Mouse (Mus musculus): ENCODE data around the gene Clmn. TPM values are rescaled to one million over a fixed set of nuclear protein-coding genes. Genes with fewer than 3 reads are reported as not detected.

The Clmn gene
- total and polyA plus RNA-seq, 3 experiments = 1.0 to 3.2 (median 2.5) TPM

GRCm38 (mm10) chr12:104824244-104824906 lies 40.5 kb downstream of the Clmn start:
- TF ChIP-seq CTCF (IDR thresholded peaks at IDR 0.05) (no peak), EP300 (IDR thresholded peaks at IDR 0.05; ENCODE audit: insufficient read depth, low read depth, low read length) (no peak), POLR2A (IDR thresholded peaks at IDR 0.05; ENCODE audit: insufficient read depth, low read depth, low read length) (no peak)
- H3K9ac ChIP-seq (ENCODE audit: low read depth, low read length) = no peak overlapping the region
- no peaks in the 10 kb centered on the region for H3K79me2 ChIP-seq (replicated peaks; ENCODE audit: control insufficient read depth, insufficient read depth, low read length)
- H3K4me3 ChIP-seq = no peak overlapping the region
- DNase-seq = peak; percentile 82
- intact Hi-C loops (cut with DNase I) = no loop called here
- H3K27me3 ChIP-seq (ENCODE audit: control insufficient read depth, insufficient read depth, low read length) = no peaks in the 10 kb centered on the region
- H3K27ac ChIP-seq = peak overlapping the region; percentile 34; the same call in 1 of the 2 replicates
- peaks cover 5% of the 10 kb centered on the region for H3K4me1 ChIP-seq (ENCODE audit: control insufficient read depth, insufficient read depth, low read length)
- WGBS = 54% methylated on average over 12 of the region's 12 CpGs
- no peaks in the 10 kb centered on the region for H3K36me3 ChIP-seq (ENCODE audit: control insufficient read depth, insufficient read depth, low read length)

DNA sequence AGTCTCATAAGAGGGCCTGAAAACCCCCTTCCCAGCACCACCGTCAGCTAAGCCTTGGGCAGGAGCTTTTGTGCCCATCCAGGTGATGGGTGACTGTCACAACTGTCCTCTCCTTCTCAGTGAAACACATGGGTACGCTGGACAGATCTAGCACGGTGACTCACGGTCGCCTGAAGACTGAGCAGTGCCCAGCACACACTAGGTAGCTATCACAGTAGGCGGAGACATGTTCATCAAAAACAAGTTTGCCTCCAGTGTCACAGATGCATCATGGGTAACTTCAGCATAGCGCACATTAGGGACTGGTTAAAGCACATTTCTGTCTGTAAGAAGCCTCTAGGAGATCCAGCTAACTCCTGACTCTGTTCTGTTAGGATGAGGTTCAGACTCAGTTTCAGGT lies 41.2 kb downstream of the Clmn start:
- H3K79me2 ChIP-seq (replicated peaks; ENCODE audit: control insufficient read depth, insufficient read depth, low read length) = no peaks in the 10 kb centered on the region
- no peaks in the 10 kb centered on the region for H3K36me3 ChIP-seq (ENCODE audit: control insufficient read depth, insufficient read depth, low read length)
- WGBS = 92% methylated on average over 7 of the region's 7 CpGs
- H3K27me3 ChIP-seq (ENCODE audit: control insufficient read depth, insufficient read depth, low read length) = no peaks in the 10 kb centered on the region
- no peak overlapping the region for H3K9ac ChIP-seq (ENCODE audit: low read depth, low read length)
- H3K4me3 ChIP-seq = no peak overlapping the region
- peaks cover 5% of the 10 kb centered on the region; the same call in 1 of the 2 replicates for H3K4me1 ChIP-seq (ENCODE audit: control insufficient read depth, insufficient read depth, low read length)
- H3K27ac ChIP-seq = no peak overlapping the region
- TF ChIP-seq EP300 (IDR thresholded peaks at IDR 0.05; ENCODE audit: insufficient read depth, low read depth, low read length) = no peak
- TF ChIP-seq CTCF (IDR thresholded peaks at IDR 0.05) = no peak
- DNase-seq = no peak
- intact Hi-C loops (cut with DNase I) = no loop called here

- Histone ChIP-seq H3K79me2 (replicated peaks; ENCODE audit: control insufficient read depth, insufficient read depth, low read length) (no peaks in the 10 kb centered on the region), H3K9ac (ENCODE audit: low read depth, low read length) (no peak overlapping the region), H3K27ac (no peak overlapping the region), H3K36me3 (ENCODE audit: control insufficient read depth, insufficient read depth, low read length) (no peaks in the 10 kb centered on the region), H3K4me3 (no peak overlapping the region), H3K27me3 (ENCODE audit: control insufficient read depth, insufficient read depth, low read length) (no peaks in the 10 kb centered on the region), H3K4me1 (ENCODE audit: control insufficient read depth, insufficient read depth, low read length) (peaks cover 5% of the 10 kb centered on the region; the same call in 1 of the 2 replicates)
- no peak; the same call in 1 of the 2 replicates for TF ChIP-seq CTCF (IDR thresholded peaks at IDR 0.05)
- TF ChIP-seq EP300 (IDR thresholded peaks at IDR 0.05; ENCODE audit: insufficient read depth, low read depth, low read length) = no peak
- TF ChIP-seq POLR2A (IDR thresholded peaks at IDR 0.05; ENCODE audit: insufficient read depth, low read depth, low read length) = no peak
- no peak for DNase-seq
- intact Hi-C loops (cut with DNase I) = no loop called here
- WGBS = 84% methylated on average over 10 of the region's 10 CpGs
These were observed 41.9 kb downstream of the Clmn start for GRCm38 (mm10) chr12:104822838-104823599.

GRCm38 (mm10) chr12:104822151-104822550 lies 42.7 kb downstream of the Clmn start:
- H3K27ac ChIP-seq = no peak overlapping the region
- no peak for DNase-seq
- no peaks in the 10 kb centered on the region for H3K79me2 ChIP-seq (replicated peaks; ENCODE audit: control insufficient read depth, insufficient read depth, low read length)
- intact Hi-C loops (cut with DNase I) = no loop called here
- TF ChIP-seq CTCF (IDR thresholded peaks at IDR 0.05) (no peak), POLR2A (IDR thresholded peaks at IDR 0.05; ENCODE audit: insufficient read depth, low read depth, low read length) (no peak), EP300 (IDR thresholded peaks at IDR 0.05; ENCODE audit: insufficient read depth, low read depth, low read length) (no peak)
- H3K9ac ChIP-seq (ENCODE audit: low read depth, low read length) = no peak overlapping the region
- no peaks in the 10 kb centered on the region for H3K27me3 ChIP-seq (ENCODE audit: control insufficient read depth, insufficient read depth, low read length)
- H3K4me3 ChIP-seq = no peak overlapping the region
- no peaks in the 10 kb centered on the region for H3K36me3 ChIP-seq (ENCODE audit: control insufficient read depth, insufficient read depth, low read length)
- 84% methylated on average over 8 of the region's 8 CpGs for WGBS
- peaks cover 7% of the 10 kb centered on the region; the same call in 1 of the 2 replicates for H3K4me1 ChIP-seq (ENCODE audit: control insufficient read depth, insufficient read depth, low read length)

DNA sequence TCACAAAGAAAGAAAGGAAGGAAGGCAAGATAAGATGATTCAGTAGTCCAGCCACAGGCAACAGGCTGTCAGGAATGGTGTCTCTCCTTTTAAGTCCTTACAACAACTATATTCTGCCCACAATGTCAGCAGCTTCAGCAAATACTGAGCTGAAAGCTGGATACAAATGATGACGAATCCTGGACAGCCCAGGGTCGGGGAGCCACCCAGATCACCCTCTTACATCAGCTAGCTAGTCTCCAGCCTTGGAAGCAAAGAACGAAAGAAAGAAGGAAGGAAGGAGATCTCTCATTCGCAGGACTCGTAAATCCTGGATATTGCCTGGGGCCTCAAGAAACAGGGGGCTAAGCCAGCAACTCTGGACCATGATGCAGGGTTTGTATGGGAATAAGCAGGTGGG lies 44.8 kb downstream of the Clmn start:
- no peak for TF ChIP-seq POLR2A (IDR thresholded peaks at IDR 0.05; ENCODE audit: insufficient read depth, low read depth, low read length)
- TF ChIP-seq CTCF (IDR thresholded peaks at IDR 0.05) = no peak
- TF ChIP-seq EP300 (IDR thresholded peaks at IDR 0.05; ENCODE audit: insufficient read depth, low read depth, low read length) = no peak
- Histone ChIP-seq H3K36me3 (ENCODE audit: control insufficient read depth, insufficient read depth, low read length) (no peaks in the 10 kb centered on the region), H3K27ac (no peak overlapping the region), H3K9ac (ENCODE audit: low read depth, low read length) (no peak overlapping the region), H3K27me3 (ENCODE audit: control insufficient read depth, insufficient read depth, low read length) (no peaks in the 10 kb centered on the region), H3K4me3 (no peak overlapping the region), H3K79me2 (replicated peaks; ENCODE audit: control insufficient read depth, insufficient read depth, low read length) (no peaks in the 10 kb centered on the region), H3K4me1 (ENCODE audit: control insufficient read depth, insufficient read depth, low read length) (peaks cover 7% of the 10 kb centered on the region; the same call in 1 of the 2 replicates)
- intact Hi-C loops (cut with DNase I) = no loop called here
- no peak for DNase-seq
- WGBS = 56% methylated on average over 5 of the region's 5 CpGs

DNA sequence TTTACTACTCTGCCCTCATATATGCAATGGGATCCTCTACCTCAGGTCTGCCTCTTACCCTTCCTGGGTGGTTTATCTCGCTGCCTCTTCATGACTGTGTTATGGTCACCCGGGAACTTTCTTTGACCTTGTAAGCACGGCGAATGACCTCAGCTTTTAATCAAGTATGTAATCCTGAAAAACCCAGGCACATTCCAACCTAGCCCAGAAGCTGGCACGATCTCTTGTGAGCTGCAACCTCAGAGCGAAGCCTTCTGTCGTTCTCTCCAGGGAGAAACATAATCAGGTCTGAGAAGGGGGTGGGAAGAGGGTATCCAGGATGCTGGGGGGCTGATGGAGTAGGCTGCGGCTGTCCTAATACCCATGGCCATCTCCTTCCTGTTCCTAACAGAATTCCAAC lies 45.8 kb downstream of the Clmn start:
- H3K27ac ChIP-seq = no peak overlapping the region
- TF ChIP-seq CTCF (IDR thresholded peaks at IDR 0.05) (no peak), POLR2A (IDR thresholded peaks at IDR 0.05; ENCODE audit: insufficient read depth, low read depth, low read length) (no peak), EP300 (IDR thresholded peaks at IDR 0.05; ENCODE audit: insufficient read depth, low read depth, low read length) (no peak)
- H3K79me2 ChIP-seq (replicated peaks; ENCODE audit: control insufficient read depth, insufficient read depth, low read length) = no peaks in the 10 kb centered on the region
- H3K27me3 ChIP-seq (ENCODE audit: control insufficient read depth, insufficient read depth, low read length) = no peaks in the 10 kb centered on the region
- no peak for DNase-seq
- WGBS = 48% methylated on average over 8 of the region's 8 CpGs
- H3K4me3 ChIP-seq = no peak overlapping the region
- H3K36me3 ChIP-seq (ENCODE audit: control insufficient read depth, insufficient read depth, low read length) = no peaks in the 10 kb centered on the region
- intact Hi-C loops (cut with DNase I) = no loop called here
- no peak overlapping the region for H3K9ac ChIP-seq (ENCODE audit: low read depth, low read length)
- peaks cover 2% of the 10 kb centered on the region; the same call in 1 of the 2 replicates for H3K4me1 ChIP-seq (ENCODE audit: control insufficient read depth, insufficient read depth, low read length)

All from heart, adult 2 months (tissue).